Mouse (Mus musculus) erythroblast, adult 5-6 weeks (primary cell): ENCODE data around the gene Krr1. TPM values are rescaled to one million over a fixed set of nuclear protein-coding genes. Genes with fewer than 3 reads are reported as not detected.
A peak's percentile ranks its signal among the peaks of the same experiment; 100 is the strongest.

Experiments
- ATAC-seq: replicated peaks from 2 replicates; pipeline ENCODE4 v1.8.0; 2016; ENCODE audit warnings: moderate number of reproducible peaks, mild to moderate bottlenecking, moderate TSS enrichment, inconsistent platforms; ENCODE audit not compliant: poor library complexity, low FRiP score, severe bottlenecking
- total RNA-seq, 2 experiments: library from RNA; stranded (forward) in 1 of 2; stranded (reverse) in 1 of 2; fragments of 150-400 nt in 1 of 2; fragments of 200-764, 138-1000 nt in 1 of 2; gene quantifications; 2 replicates each; pipeline versions ENCODE4 v1.2.3 to v1.2.4; 2015 to 2017; ENCODE audit warnings: low replicate concordance in 2 of 2

Krr1 gene
- total RNA-seq (2015; ENCODE audit: low replicate concordance): 9.0 and 19.6 TPM in 2 replicates
- 7.5 and 9.9 TPM in 2 replicates for total RNA-seq (2017; ENCODE audit: low replicate concordance)

GRCm38 (mm10) chr10:111972542-111973361 is at the start of gene Krr1:
Gene Krr1 (plus strand): TSS chr10:111972664.
- ATAC-seq: peak; percentile 99

GRCm38 (mm10) chr10:111923503-111924135 is 48.8 kb upstream of the Krr1 start:
- no peak for ATAC-seq

GRCm38 (mm10) chr10:111924141-111924540 is 48.3 kb upstream of the Krr1 start:
- ATAC-seq: no peak

- no peak for ATAC-seq
Measured at GRCm38 (mm10) chr10:111924716-111925488, 47.6 kb upstream of the Krr1 start.

GRCm38 (mm10) chr10:111925489-111925860 is 47.0 kb upstream of the Krr1 start:
- peak; percentile 74; the same call in 1 of the 2 replicates for ATAC-seq

- ATAC-seq: no peak
Measured at GRCm38 (mm10) chr10:111932621-111933345, 39.7 kb upstream of the Krr1 start.

- ATAC-seq: no peak
Measured at GRCm38 (mm10) chr10:111935207-111935606, 37.3 kb upstream of the Krr1 start.

- no peak for ATAC-seq
Measured at GRCm38 (mm10) chr10:111936021-111936420, 36.4 kb upstream of the Krr1 start.

- no peak for ATAC-seq
Measured at GRCm38 (mm10) chr10:111936491-111937145, 35.8 kb upstream of the Krr1 start.

- ATAC-seq: no peak
Measured at GRCm38 (mm10) chr10:111937146-111937534, 35.3 kb upstream of the Krr1 start.

- ATAC-seq: no peak
Measured at GRCm38 (mm10) chr10:111943026-111943425, 29.4 kb upstream of the Krr1 start.

GRCm38 (mm10) chr10:111945563-111945962 is 26.9 kb upstream of the Krr1 start:
- ATAC-seq: no peak

GRCm38 (mm10) chr10:111948041-111948440 is 24.4 kb upstream of the Krr1 start:
- no peak for ATAC-seq

- no peak for ATAC-seq
Measured at GRCm38 (mm10) chr10:111949008-111949407, 23.5 kb upstream of the Krr1 start.

GRCm38 (mm10) chr10:111955836-111956235 is 16.6 kb upstream of the Krr1 start:
- no peak for ATAC-seq

- peak; percentile 83 for ATAC-seq
Measured at GRCm38 (mm10) chr10:111957271-111958045, 15.0 kb upstream of the Krr1 start.

GRCm38 (mm10) chr10:111958046-111958421 is 14.4 kb upstream of the Krr1 start:
- no peak for ATAC-seq

- no peak for ATAC-seq
Measured at GRCm38 (mm10) chr10:111959353-111959752, 13.1 kb upstream of the Krr1 start.

GRCm38 (mm10) chr10:111960459-111960858 is 12.0 kb upstream of the Krr1 start:
- no peak for ATAC-seq
